Mouse (Mus musculus) spleen, postnatal 14 days (tissue): ENCODE data around the gene Creb1.
"Not testable (repeated sequence)": the region's sequence is repeated elsewhere in the genome, so short reads cannot be mapped to it uniquely, and the experiment has no call there.

Source experiments
- DNase-seq, 2 experiments: peaks; one replicate each; pipeline ENCODE4 v3.0.0; 2021 to 2022; ENCODE audit warnings: low spot score in 2 of 2

The Creb1 gene

DNA sequence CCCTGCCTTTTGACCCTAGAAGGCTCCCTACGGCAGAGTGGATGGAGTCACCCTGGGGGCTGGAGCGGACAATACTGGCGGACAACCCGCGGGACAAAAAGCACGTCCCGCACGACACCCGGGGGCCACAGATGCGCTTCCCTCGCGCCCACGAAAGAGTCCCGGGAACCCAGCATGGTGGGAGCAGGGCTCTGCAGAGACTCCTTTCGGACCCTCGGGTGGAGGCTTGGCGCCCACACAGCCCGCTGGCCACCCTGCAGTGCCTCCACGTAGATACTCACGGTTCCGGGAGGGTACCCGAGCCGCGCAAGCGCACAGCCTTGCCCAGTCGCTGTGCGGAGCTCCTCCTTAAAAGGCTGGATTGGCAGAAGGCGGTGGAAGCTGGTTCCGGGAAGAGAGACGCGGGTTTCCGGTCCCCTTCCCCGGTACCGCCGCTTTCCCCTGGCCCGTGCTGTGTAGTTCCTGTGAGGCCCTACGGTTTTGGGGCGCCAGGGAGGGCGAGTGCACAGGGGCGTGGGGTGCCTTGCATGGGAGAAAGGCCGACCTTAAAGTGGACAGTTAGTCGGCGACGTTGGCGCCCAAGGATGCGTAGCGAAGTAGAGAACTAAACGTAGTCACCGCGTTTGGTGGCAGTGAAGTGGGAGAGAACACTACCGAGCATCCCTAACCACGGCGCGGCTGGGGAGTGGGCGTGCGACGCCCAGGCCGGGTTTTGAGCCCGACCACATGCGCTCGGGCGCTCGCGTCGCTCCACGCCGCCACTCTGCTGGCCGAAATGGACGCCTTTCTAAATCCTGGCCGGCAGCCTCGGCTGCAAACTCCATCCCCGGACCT lies 84.7 kb downstream of the Creb1 start, which contains the start of gene Mettl21a:
TSS of gene Mettl21a (minus strand) at position 362 of the 834 bp plus-strand sequence.
- peak; percentile 60 to 61 for DNase-seq

DNA sequence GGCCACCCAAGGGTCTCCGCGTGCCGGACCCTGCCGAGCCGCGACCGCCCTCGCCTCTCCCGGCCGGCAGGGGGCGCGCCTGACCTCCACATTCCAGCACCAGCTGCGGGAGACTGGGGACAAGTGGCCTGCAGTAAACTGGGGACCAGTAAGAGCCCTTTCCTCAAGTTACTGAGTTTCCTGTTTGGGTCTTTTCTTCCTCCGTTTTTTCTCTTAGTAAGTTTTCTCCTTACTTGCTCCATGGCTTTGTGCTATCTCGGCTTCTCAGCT lies 85.2 kb downstream of the Creb1 start:
- peak; percentile 57 to 72 for DNase-seq

DNA sequence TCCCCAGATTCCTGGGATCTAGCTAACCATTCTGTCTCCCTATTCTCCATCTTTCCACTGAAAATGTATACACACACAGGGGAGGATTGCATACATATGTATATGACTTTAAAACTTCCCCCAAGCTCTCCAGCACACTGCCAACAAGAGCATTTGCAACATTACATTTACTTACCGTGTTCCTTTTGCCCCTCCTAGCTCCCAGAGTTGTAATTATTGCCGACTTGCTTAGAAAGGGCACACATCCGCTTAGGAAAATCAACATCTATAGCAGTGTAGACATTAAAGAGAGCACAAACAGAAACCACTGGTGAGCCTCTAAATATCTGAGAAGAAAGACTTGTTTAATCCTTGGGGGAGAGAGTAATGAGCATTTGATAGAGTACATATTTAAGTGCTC lies 85.8 kb downstream of the Creb1 start:
- DNase-seq = no peak

DNA sequence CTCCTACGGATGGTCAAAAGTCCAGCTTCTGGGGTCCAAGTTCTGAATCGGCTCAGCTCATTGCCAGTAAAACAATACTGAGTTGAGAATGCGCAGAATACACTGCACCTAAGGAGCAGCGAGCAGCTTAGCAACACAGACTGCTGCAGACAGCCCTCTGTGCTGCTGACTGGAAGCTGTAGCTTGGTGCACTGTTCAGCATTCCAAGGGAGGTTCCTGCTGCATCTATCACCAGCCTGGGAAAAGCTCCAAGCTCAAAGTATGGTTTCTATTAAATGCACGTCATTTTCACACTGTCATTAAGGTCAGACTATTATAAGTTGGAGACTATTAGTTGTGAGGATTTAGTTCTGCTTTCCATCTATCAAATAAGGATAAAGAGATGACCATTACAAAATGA lies 88.7 kb downstream of the Creb1 start:
- DNase-seq = no peak

DNA sequence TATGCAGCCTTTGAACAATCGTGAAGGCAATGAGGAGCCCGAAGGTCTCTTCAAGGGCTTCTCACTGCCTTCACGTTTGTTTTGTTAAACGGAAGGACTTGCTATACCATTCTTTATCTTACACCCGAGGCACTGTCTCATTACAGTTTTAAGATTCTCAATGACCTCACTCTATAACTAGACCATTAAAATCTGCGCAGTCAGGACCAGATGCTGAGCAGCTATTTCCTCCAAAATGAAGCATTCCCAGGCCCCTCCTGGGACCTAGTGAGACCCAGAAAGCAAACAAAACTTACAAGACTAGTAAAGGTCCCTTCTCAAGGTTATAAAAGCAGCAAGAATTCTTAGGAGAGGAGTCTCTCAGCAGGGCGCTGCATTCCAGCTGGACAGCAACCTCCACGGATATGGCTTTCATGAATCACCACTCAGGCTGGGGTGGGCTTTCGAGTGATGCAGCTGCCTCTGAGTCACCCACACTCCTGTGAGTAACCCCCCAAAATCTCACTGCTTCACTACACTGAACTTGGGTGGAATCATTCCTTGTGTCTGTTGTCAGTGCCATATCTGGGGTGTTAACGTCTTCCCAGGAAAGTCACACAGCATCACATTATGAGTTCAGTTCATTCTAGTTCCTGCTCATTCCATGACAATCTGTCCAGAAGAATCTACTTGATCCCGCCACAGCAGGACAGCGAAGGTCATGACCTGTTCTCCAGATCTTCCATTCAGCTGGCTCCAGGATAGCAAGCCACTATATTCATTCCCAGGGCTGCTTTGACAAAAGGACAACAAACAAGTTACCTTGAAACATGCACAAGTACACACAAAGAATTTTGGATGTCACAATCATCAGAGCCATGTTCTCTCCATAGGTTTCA lies 91.4 kb downstream of the Creb1 start:
- DNase-seq = no peak

DNA sequence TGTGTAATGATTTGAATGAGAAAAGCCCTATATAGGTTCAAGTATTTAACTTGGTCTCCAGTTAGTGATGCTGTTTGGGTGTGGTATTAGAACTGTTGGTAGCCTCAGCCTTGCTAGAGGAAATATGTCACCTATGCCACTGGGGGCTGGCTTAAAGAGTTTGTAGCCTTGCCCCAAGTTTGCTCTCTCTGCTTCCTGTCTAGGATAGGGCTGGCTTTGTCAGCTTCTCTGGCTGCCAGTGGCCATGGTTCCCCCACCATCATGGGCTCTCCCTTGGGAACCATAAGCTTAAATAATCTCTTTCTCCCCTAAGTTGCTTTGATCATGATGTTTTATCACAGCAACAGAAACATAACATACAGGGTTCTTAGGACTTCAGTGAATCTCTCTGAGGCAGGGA lies 92.8 kb downstream of the Creb1 start:
- no peak for DNase-seq

DNA sequence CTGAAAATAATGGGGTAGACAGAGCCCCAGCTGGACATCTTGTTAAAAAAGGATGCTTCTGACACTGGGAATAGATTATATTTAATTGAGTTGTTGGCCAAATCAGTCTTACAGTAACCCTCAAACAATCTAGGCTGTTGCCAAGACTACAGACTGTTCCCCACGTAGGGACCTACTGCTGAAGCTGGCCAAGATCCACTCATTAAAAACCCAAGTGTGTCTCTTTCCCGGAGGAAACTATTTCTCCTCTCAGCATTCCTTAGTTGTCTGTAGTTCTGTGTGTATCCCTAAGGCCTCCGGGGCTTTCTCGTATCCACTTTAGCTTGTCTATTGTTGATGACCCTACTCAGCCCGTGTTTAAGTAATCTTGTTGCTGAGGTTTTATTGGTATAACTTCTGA lies 99.1 kb downstream of the Creb1 start:
- no peak for DNase-seq

DNA sequence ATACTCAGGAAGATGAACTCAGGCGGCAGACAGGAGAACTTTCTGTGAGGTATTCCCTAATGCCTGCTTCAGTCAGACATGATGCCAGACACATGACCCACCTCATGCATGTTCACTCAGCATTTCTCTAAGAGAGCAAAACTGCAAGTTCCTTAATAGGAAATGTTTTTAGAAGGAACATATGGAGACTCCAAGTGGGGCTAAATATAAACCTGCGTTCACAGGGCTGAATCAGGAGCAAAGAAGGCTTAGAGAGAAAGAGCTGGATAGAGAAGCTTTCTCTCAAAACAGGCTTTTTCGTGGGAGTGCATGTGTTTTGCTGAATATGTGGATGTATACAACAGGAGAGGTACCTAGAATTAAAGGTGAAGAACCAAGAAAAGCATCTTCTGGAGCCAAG lies 100.8 kb downstream of the Creb1 start:
- DNase-seq = no peak

DNA sequence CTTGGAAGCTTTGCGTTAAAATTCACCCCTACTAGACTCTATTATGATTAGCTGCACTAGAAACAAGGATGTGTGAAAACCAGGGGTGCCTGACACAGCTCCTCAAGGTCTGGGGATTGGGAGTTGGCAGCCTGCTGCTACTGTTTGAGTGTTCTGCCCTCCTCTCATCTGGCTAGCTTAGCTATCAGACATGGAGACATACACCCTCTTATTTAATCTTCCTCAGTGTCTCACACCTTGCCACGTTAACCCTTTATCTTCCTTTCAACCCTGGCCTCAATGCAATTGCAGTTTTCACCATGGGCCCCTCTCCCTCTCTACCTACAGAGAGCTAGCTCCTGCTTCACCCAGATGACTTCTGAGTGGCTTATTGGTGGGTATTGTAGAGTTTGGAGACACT lies 103.2 kb downstream of the Creb1 start:
- no peak for DNase-seq

DNA sequence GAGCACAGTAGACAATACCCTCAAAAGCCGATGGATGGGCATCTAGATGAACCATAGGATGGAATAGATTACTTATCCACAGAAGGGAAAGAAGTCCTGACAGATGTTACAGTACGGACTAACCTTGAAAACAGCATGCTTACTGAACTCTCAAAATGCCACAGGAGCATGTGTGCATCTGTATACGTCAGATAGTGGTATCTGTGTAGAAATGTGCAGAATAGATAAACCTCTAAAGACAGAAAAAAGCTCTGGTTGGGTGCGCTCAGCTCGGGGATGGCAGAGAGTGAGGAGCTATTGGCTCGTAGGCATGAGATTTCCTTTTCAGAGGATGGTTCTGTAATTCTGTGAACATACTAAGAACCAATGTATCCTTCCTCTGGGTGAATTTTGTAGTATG lies 106.8 kb downstream of the Creb1 start:
- no peak for DNase-seq

DNA sequence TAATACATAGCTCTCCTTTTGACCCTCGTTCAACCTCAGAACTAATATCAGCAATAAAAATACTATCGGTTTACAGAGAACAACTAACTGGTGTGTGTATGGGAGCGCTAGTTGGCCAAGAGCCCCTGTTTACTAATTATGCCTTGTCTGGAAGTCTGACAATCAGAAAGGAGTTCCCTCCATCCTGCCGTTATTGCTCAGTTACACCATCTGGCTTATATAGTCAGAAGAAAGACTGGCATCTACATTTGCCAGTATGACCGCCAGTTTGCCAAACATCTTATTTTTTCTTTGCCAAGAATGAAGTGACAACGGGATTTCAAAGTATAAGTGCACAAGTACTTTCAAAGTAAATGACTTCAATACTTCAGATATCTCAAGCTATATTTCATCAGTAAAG lies 108.6 kb downstream of the Creb1 start:
- no peak for DNase-seq

DNA sequence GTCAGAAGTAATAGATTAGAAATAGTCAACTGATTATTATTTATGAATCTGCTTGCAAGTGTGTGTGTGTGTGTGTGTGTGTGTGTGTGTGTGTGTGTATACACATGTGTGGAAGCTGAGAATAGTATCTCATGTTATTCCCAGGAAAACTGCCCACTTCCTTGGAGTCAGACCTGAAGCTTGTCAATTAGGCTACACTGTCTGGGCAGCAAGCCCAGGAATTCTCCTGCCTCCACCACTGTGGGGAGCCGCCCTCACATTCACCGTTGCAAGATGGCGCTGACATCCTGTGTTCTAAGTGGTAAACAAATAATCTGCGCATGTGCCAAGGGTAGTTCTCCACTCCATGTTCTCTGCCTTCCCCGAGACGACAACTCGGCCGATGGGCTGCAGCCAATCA lies 110.1 kb downstream of the Creb1 start:
- DNase-seq = not testable (repeated sequence)

DNA sequence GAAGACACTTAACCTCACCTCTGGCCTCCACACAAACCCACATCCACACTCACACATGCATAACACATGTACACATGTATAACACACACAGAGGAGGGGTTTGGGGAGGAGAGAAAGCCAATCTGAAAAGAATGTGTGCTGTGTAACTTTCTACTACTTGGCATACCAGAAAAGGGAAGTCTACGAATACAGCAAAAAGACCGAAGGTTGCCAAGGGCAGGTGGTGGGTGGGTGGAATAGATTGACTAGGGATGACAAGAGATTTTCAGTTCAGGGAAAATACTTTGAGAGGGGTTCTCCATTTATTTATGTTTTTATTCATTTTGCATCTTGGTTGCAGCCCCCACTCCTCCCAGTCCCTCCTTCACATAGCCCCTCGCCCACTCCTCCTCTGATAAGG lies 112.1 kb downstream of the Creb1 start:
- DNase-seq = no peak

DNA sequence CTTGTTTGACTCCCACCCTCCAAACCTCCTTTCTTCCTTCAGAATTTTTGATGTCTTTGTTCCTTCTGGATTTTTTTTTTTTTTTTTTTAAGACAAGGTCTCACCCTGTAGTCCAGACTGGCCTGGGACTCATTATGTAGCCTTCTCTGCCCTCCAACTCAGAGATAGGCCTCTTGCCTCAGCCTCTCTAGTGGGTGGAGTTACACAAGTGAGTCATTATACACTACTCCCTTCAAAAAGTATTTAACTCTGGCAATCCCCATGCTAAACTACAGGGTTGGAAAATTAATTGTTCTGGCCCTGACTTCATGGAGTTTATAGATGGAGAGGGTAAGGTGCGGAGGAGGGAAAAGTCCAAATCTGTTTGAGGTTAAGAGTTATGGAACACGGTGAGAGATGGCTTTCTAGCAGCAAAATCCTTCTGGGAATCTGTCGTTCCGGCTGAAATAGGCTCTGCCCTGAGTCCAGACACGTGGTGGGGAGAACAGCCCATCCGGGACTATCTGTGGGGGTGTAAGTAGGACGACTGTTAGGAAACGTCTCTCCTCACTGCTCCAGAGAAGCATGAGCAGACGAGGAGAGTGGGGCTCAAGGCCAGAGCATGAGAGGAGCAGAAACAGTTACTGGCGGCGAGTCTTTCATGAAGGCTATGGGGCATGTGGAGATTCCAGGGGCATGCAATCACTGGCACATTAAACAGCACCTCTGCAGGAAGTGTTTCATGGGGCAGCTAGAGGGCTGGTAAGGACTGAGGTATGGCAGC lies 117.1 kb downstream of the Creb1 start:
- no peak for DNase-seq

DNA sequence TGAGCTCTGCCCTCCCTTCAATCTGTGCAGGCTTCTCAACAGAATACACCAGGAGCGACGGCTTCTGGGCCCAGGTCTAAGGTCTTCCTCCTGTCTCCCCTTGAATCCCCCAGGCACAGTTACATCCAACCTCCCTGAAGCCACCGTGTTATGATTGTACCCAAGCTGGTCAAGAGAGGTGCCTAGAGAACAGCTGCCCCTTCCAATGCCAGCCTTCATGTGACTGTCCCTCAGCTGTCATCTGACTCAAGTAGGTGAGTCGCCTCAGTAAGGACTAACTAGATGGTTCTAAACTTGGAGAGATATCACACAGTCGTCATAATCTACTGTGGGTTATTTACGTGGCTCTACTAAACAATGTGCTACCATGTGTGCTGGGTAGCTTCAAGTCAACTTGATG lies 121.3 kb downstream of the Creb1 start:
- DNase-seq = no peak
